Mouse (Mus musculus): ENCODE measurements around the gene Lman2. TPM values are rescaled to one million over a fixed set of nuclear protein-coding genes. Genes with fewer than 3 reads are reported as not detected.

Lman2 gene
- polyA plus RNA-seq, 1 experiment: 38.5 TPM

- no peaks in the 10 kb centered on the region for H3K27me3 ChIP-seq (ENCODE audit: control insufficient read depth, insufficient read depth, low read length, poor library complexity, severe bottlenecking)
- H3K36me3 ChIP-seq (ENCODE audit: control insufficient read depth, insufficient read depth, low read length, poor library complexity, severe bottlenecking): peaks cover 16% of the 10 kb centered on the region
- TF ChIP-seq POLR2A (IDR thresholded peaks at IDR 0.05; ENCODE audit: insufficient read depth, low read length) (no peak), CTCF (IDR thresholded peaks at IDR 0.05; ENCODE audit: low read depth, low read length) (no peak), EP300 (IDR thresholded peaks at IDR 0.05; ENCODE audit: insufficient read depth, low read depth, low read length) (no peak)
- peak within 1 kb of the TSS; percentile 87 for H3K4me3 ChIP-seq (ENCODE audit: low read depth, low read length)
- peak within 1 kb of the TSS; percentile 82 for H3K9ac ChIP-seq (ENCODE audit: low read depth, poor library complexity, severe bottlenecking)
- no peaks in the 10 kb centered on the region for H3K9me3 ChIP-seq (replicated peaks; ENCODE audit: control insufficient read depth, insufficient read depth, low read length, poor library complexity, severe bottlenecking)
- H3K27ac ChIP-seq (ENCODE audit: insufficient read depth, low read length): no peak within 1 kb of the TSS
- no peaks in the 10 kb centered on the region for H3K4me1 ChIP-seq (ENCODE audit: control insufficient read depth, insufficient read depth, low read length)
These were observed 42.6 kb downstream of the Lman2 start, which contains the start of gene Prelid1 for GRCm38 (mm10) chr13:55319931-55320533. Prelid1 (plus strand) TSS chr13:55320500.

GRCm38 (mm10) chr13:55318351-55318750 lies 44.2 kb downstream of the Lman2 start:
- Histone ChIP-seq H3K4me1 (ENCODE audit: control insufficient read depth, insufficient read depth, low read length) (no peaks in the 10 kb centered on the region), H3K27me3 (ENCODE audit: control insufficient read depth, insufficient read depth, low read length, poor library complexity, severe bottlenecking) (no peaks in the 10 kb centered on the region), H3K27ac (ENCODE audit: insufficient read depth, low read length) (no peak overlapping the region), H3K36me3 (ENCODE audit: control insufficient read depth, insufficient read depth, low read length, poor library complexity, severe bottlenecking) (peaks cover 18% of the 10 kb centered on the region), H3K4me3 (ENCODE audit: low read depth, low read length) (no peak overlapping the region), H3K9ac (ENCODE audit: low read depth, poor library complexity, severe bottlenecking) (no peak overlapping the region), H3K9me3 (replicated peaks; ENCODE audit: control insufficient read depth, insufficient read depth, low read length, poor library complexity, severe bottlenecking) (no peaks in the 10 kb centered on the region)
- no peak for TF ChIP-seq CTCF (IDR thresholded peaks at IDR 0.05; ENCODE audit: low read depth, low read length)
- no peak for TF ChIP-seq POLR2A (IDR thresholded peaks at IDR 0.05; ENCODE audit: insufficient read depth, low read length)
- no peak for TF ChIP-seq EP300 (IDR thresholded peaks at IDR 0.05; ENCODE audit: insufficient read depth, low read depth, low read length)

DNA sequence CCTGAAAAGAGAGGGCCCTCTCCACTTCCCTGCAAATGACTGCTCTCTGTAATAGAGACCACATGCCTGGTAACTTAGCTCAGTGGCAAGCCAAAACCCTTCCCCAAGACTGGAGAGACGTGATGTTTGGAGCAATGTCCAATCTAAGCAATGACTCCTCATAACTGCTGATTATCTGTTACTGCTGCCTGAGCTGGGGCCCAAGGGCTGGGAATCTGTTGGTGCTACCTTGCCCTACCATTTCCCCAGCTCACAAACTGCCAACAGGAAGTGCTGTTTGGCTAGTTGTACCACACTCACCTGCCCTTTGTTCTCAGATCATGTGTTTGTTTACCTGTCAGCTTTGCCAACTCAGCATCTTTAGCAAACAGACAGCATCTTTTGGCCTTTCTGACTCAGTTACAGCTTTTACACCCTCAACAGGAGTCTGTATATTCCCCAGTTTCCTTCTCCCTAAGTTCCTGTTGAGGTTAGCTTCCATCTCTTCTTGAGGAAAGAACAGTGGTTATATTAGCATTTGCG lies 47.6 kb downstream of the Lman2 start:
- H3K4me3 ChIP-seq (ENCODE audit: low read depth, low read length): no peak overlapping the region
- H3K27ac ChIP-seq (ENCODE audit: insufficient read depth, low read length): no peak overlapping the region
- TF ChIP-seq POLR2A (IDR thresholded peaks at IDR 0.05; ENCODE audit: insufficient read depth, low read length) (no peak), EP300 (IDR thresholded peaks at IDR 0.05; ENCODE audit: insufficient read depth, low read depth, low read length) (no peak), CTCF (IDR thresholded peaks at IDR 0.05; ENCODE audit: low read depth, low read length) (no peak)
- no peaks in the 10 kb centered on the region for H3K4me1 ChIP-seq (ENCODE audit: control insufficient read depth, insufficient read depth, low read length)
- peaks cover 48% of the 10 kb centered on the region for H3K36me3 ChIP-seq (ENCODE audit: control insufficient read depth, insufficient read depth, low read length, poor library complexity, severe bottlenecking)
- H3K27me3 ChIP-seq (ENCODE audit: control insufficient read depth, insufficient read depth, low read length, poor library complexity, severe bottlenecking): no peaks in the 10 kb centered on the region
- H3K9ac ChIP-seq (ENCODE audit: low read depth, poor library complexity, severe bottlenecking): no peak overlapping the region
- no peaks in the 10 kb centered on the region for H3K9me3 ChIP-seq (replicated peaks; ENCODE audit: control insufficient read depth, insufficient read depth, low read length, poor library complexity, severe bottlenecking)

DNA sequence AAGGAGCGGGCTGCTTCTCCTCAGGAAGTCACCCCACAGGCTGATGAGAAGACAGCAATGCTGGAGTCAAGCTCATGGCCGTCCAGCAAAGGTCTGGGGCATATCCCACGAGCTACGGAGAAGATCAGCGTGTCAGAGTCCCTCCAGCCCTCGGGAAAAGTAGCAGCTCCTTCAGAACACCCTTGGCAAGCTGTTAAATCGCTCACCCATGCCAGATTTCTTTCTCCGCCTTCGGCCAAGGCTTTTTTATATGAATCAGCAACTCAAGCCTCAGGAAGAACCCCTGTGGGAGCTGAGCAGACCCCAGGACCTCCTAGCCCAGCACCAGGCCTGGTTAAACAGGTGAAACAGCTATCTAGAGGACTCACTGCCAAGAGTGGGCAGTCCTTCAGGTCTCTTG lies 49.5 kb downstream of the Lman2 start:
- H3K27ac ChIP-seq (ENCODE audit: insufficient read depth, low read length): no peak overlapping the region
- no peak overlapping the region for H3K9ac ChIP-seq (ENCODE audit: low read depth, poor library complexity, severe bottlenecking)
- H3K27me3 ChIP-seq (ENCODE audit: control insufficient read depth, insufficient read depth, low read length, poor library complexity, severe bottlenecking): no peaks in the 10 kb centered on the region
- no peaks in the 10 kb centered on the region for H3K9me3 ChIP-seq (replicated peaks; ENCODE audit: control insufficient read depth, insufficient read depth, low read length, poor library complexity, severe bottlenecking)
- no peaks in the 10 kb centered on the region for H3K4me1 ChIP-seq (ENCODE audit: control insufficient read depth, insufficient read depth, low read length)
- TF ChIP-seq POLR2A (IDR thresholded peaks at IDR 0.05; ENCODE audit: insufficient read depth, low read length): no peak
- no peak for TF ChIP-seq EP300 (IDR thresholded peaks at IDR 0.05; ENCODE audit: insufficient read depth, low read depth, low read length)
- TF ChIP-seq CTCF (IDR thresholded peaks at IDR 0.05; ENCODE audit: low read depth, low read length): no peak
- H3K36me3 ChIP-seq (ENCODE audit: control insufficient read depth, insufficient read depth, low read length, poor library complexity, severe bottlenecking): peaks cover 58% of the 10 kb centered on the region
- no peak overlapping the region for H3K4me3 ChIP-seq (ENCODE audit: low read depth, low read length)

- TF ChIP-seq EP300 (IDR thresholded peaks at IDR 0.05; ENCODE audit: insufficient read depth, low read depth, low read length) (no peak), POLR2A (IDR thresholded peaks at IDR 0.05; ENCODE audit: insufficient read depth, low read length) (no peak), CTCF (IDR thresholded peaks at IDR 0.05; ENCODE audit: low read depth, low read length) (no peak)
- Histone ChIP-seq H3K27me3 (ENCODE audit: control insufficient read depth, insufficient read depth, low read length, poor library complexity, severe bottlenecking) (no peaks in the 10 kb centered on the region), H3K9me3 (replicated peaks; ENCODE audit: control insufficient read depth, insufficient read depth, low read length, poor library complexity, severe bottlenecking) (no peaks in the 10 kb centered on the region), H3K9ac (ENCODE audit: low read depth, poor library complexity, severe bottlenecking) (no peak overlapping the region), H3K36me3 (ENCODE audit: control insufficient read depth, insufficient read depth, low read length, poor library complexity, severe bottlenecking) (peaks cover 67% of the 10 kb centered on the region), H3K27ac (ENCODE audit: insufficient read depth, low read length) (no peak overlapping the region), H3K4me1 (ENCODE audit: control insufficient read depth, insufficient read depth, low read length) (no peaks in the 10 kb centered on the region), H3K4me3 (ENCODE audit: low read depth, low read length) (no peak overlapping the region)
These were observed 50.5 kb downstream of the Lman2 start for GRCm38 (mm10) chr13:55312028-55312630.

- Histone ChIP-seq H3K4me3 (ENCODE audit: low read depth, low read length) (no peak overlapping the region), H3K27me3 (ENCODE audit: control insufficient read depth, insufficient read depth, low read length, poor library complexity, severe bottlenecking) (no peaks in the 10 kb centered on the region), H3K36me3 (ENCODE audit: control insufficient read depth, insufficient read depth, low read length, poor library complexity, severe bottlenecking) (peaks cover 74% of the 10 kb centered on the region), H3K4me1 (ENCODE audit: control insufficient read depth, insufficient read depth, low read length) (no peaks in the 10 kb centered on the region), H3K9me3 (replicated peaks; ENCODE audit: control insufficient read depth, insufficient read depth, low read length, poor library complexity, severe bottlenecking) (no peaks in the 10 kb centered on the region), H3K9ac (ENCODE audit: low read depth, poor library complexity, severe bottlenecking) (no peak overlapping the region), H3K27ac (ENCODE audit: insufficient read depth, low read length) (no peak overlapping the region)
- TF ChIP-seq EP300 (IDR thresholded peaks at IDR 0.05; ENCODE audit: insufficient read depth, low read depth, low read length): no peak
- TF ChIP-seq POLR2A (IDR thresholded peaks at IDR 0.05; ENCODE audit: insufficient read depth, low read length): no peak
- TF ChIP-seq CTCF (IDR thresholded peaks at IDR 0.05; ENCODE audit: low read depth, low read length): no peak
These were observed 61.7 kb downstream of the Lman2 start for GRCm38 (mm10) chr13:55300913-55301312.
